Mouse (Mus musculus): ENCODE measurements around the gene Fcer1a. TPM values are rescaled to one million over a fixed set of nuclear protein-coding genes. Genes with fewer than 3 reads are reported as not detected.

Fcer1a gene
- total and polyA plus RNA-seq, 3 experiments = 0.42 to 2.0 TPM; not detected in 1

DNA sequence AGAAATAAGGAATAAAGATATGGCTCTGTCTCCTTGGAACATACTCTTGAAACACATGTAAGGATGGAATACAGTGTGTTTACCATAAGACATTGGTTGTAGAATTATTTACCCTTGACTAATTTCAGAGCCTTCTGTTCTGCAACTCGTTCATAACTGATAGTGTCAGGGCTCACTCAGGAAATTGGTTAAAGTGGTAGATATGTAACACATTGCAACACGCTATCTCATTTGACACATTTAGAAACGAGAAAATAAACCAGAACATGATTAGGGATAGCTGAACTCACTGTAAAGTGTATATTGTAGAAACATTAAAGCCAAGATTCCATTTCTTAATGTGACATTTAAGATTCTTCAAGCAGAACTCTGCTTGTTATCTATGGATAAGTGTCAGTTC is 35.0 kb downstream of the Fcer1a start (continued):
- no peak for TF ChIP-seq NRF1 (IDR thresholded peaks at IDR 0.05; ENCODE audit: insufficient read depth, low read depth, low read length, poor library complexity, severe bottlenecking)
- peak; percentile 28; the same call in 1 of the 2 replicates for TF ChIP-seq CHD2 (IDR thresholded peaks at IDR 0.05; ENCODE audit: low read length)
- no peak for TF ChIP-seq POLR2A (IDR thresholded peaks at IDR 0.05; ENCODE audit: control insufficient read depth in 1 of 2, insufficient read depth in 1 of 2, low read depth in 1 of 2, low read length in 2 of 2, poor library complexity in 1 of 2)

DNA sequence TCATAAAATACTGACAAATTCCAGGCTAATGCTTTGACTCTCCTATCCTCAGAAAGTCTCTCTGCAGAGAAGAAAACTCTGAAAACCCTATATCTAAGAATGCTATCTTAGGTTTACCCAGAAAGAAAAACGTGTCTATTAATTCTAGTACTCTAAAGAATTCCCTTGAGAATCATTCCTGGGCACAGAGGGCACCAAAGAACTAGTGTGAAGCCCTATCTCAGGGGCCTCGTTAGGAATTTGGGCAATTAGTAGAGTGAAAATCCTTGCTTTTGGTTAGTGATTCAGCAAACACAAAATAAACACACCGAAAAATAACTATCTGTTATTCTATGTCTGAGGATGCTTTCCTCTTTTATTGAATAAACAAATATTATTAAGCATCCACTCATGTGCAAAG is 36.5 kb downstream of the Fcer1a start, which contains the start of gene Olfr1406:
Gene Olfr1406 (minus strand): TSS at position 101 of the 400 bp plus-strand sequence.
- peaks cover 0 to 16% of the 10 kb centered on the region in 2 experiments; a peak in 2 of 4 replicates for H3K36me3 ChIP-seq (ENCODE audit: control insufficient read depth in 1 of 2, insufficient read depth in 2 of 2, low read length in 2 of 2)
- H3K4me3 ChIP-seq (ENCODE audit: control insufficient read depth in 1 of 2, insufficient read depth in 1 of 2, low read depth in 2 of 2, low read length in 2 of 2) = no peak within 1 kb of the TSS
- H3K27ac ChIP-seq (ENCODE audit: control insufficient read depth, low read depth, low read length) = no peak within 1 kb of the TSS; the same call in 1 of the 2 replicates
- no peaks in the 10 kb centered on the region for H3K9me3 ChIP-seq (replicated peaks; ENCODE audit: insufficient read depth, low read length)
- peaks cover 4 to 20% of the 10 kb centered on the region in 2 experiments for H3K4me1 ChIP-seq (ENCODE audit: control insufficient read depth in 1 of 2, insufficient read depth in 2 of 2, low read length in 2 of 2)
- no peaks in the 10 kb centered on the region for H3K79me2 ChIP-seq (ENCODE audit: control insufficient read depth, insufficient read depth, low read length, poor library complexity)
- H3K9ac ChIP-seq (ENCODE audit: control insufficient read depth, low read depth, low read length, poor library complexity, severe bottlenecking) = no peak within 1 kb of the TSS
- DNase-seq (ENCODE audit: low read depth, low spot score) = no peak
- H3K27me3 ChIP-seq (ENCODE audit: control insufficient read depth in 1 of 2, insufficient read depth in 2 of 2, low read length in 2 of 2) = no peaks in the 10 kb centered on the region
- no peak for TF ChIP-seq ZC3H11A (IDR thresholded peaks at IDR 0.05; ENCODE audit: low read depth, low read length)
- no peak for TF ChIP-seq POLR2A (IDR thresholded peaks at IDR 0.05; ENCODE audit: control insufficient read depth in 1 of 2, insufficient read depth in 1 of 2, low read depth in 1 of 2, low read length in 2 of 2, poor library complexity in 1 of 2)
- no peak for TF ChIP-seq UBTF (IDR thresholded peaks at IDR 0.05; ENCODE audit: borderline replicate concordance, insufficient read depth, low read depth, low read length)
- no peak for TF ChIP-seq POLR2AphosphoS5 (IDR thresholded peaks at IDR 0.05; ENCODE audit: borderline replicate concordance, low read depth, low read length)
- no peak for TF ChIP-seq CTCF (IDR thresholded peaks at IDR 0.05 in 2 of 3, conservative IDR thresholded peaks at IDR 0.05 in 1 of 3; ENCODE audit: control insufficient read depth in 1 of 3, insufficient read depth in 1 of 3, low read depth in 2 of 3, low read length in 3 of 3, poor library complexity in 1 of 3, severe bottlenecking in 1 of 3)
- TF ChIP-seq MAX (IDR thresholded peaks at IDR 0.05; ENCODE audit: low read length) = no peak
- no peak for TF ChIP-seq ETS1 (IDR thresholded peaks at IDR 0.05; ENCODE audit: low read depth, low read length)

DNA sequence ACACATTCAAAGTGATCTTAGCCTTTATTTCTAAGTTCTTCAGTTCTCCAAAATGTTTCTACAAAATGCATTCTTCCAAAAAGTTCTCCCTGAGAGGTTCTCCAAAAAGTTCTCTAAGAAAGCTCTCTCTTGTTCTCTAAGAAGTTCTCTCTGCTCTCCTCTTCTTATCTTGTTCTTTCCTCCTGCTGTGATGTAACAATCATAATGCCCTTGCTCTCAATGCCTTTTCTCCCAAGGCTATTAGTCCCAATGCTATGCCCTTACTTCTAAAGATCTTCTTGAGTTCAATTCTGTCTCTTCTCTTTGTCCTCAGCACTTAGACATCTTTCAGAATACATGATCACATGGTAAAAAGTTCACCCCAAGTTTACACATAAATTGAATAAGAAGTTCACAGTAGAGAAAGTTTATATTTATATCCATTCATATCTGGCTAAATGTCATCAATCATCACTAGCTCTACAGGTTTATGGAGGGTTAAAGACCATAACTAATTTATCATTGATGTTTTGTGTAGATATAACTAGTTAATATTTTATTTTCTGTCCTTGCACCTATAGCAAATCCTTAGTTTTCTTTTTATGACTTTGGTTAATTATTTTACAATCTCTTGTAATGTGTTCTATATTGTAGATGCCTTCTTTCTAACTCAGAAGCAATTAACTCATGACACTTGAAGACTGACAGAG is 52.7 kb downstream of the Fcer1a start:
- Histone ChIP-seq H3K27ac (ENCODE audit: control insufficient read depth, low read depth, low read length) (no peak overlapping the region), H3K4me3 (ENCODE audit: control insufficient read depth in 1 of 2, insufficient read depth in 1 of 2, low read depth in 2 of 2, low read length in 2 of 2) (no peak overlapping the region), H3K9me3 (replicated peaks; ENCODE audit: insufficient read depth, low read length) (no peaks in the 10 kb centered on the region), H3K27me3 (ENCODE audit: control insufficient read depth in 1 of 2, insufficient read depth in 2 of 2, low read length in 2 of 2) (no peaks in the 10 kb centered on the region), H3K9ac (ENCODE audit: control insufficient read depth, low read depth, low read length, poor library complexity, severe bottlenecking) (no peak overlapping the region), H3K79me2 (ENCODE audit: control insufficient read depth, insufficient read depth, low read length, poor library complexity) (no peaks in the 10 kb centered on the region), H3K36me3 (ENCODE audit: control insufficient read depth in 1 of 2, insufficient read depth in 2 of 2, low read length in 2 of 2) (no peaks in the 10 kb centered on the region), H3K4me1 (ENCODE audit: control insufficient read depth in 1 of 2, insufficient read depth in 2 of 2, low read length in 2 of 2) (no peaks in the 10 kb centered on the region)
- TF ChIP-seq MAX (IDR thresholded peaks at IDR 0.05; ENCODE audit: low read length) = no peak
- no peak for TF ChIP-seq POLR2A (IDR thresholded peaks at IDR 0.05; ENCODE audit: control insufficient read depth in 1 of 2, insufficient read depth in 1 of 2, low read depth in 1 of 2, low read length in 2 of 2, poor library complexity in 1 of 2)
- TF ChIP-seq GATA1 (IDR thresholded peaks at IDR 0.05; ENCODE audit: low read depth, low read length) = no peak
- no peak for TF ChIP-seq SIN3A (IDR thresholded peaks at IDR 0.05; ENCODE audit: low read length)
- TF ChIP-seq MAFK (IDR thresholded peaks at IDR 0.05; ENCODE audit: borderline replicate concordance, low read depth, low read length) = no peak
- no peak for TF ChIP-seq TBP (IDR thresholded peaks at IDR 0.05; ENCODE audit: low read depth, low read length)
- no peak for TF ChIP-seq UBTF (IDR thresholded peaks at IDR 0.05; ENCODE audit: borderline replicate concordance, insufficient read depth, low read depth, low read length)
- DNase-seq (ENCODE audit: low read depth, low spot score) = no peak

Other genes starting within 250 kb of the Fcer1a start
- not detected in 2 replicates for gene Olfr1408, start 89.8 kb downstream of the Fcer1a start, total RNA-seq (2012; rRNA removed)
- not detected for gene Olfr1408, start 89.8 kb downstream of the Fcer1a start, polyA plus RNA-seq (2012; ENCODE audit: insufficient read depth in 1 of 2, insufficient read length in 2 of 2, low read depth in 1 of 2, low replicate concordance in 2 of 2, missing spikeins in 1 of 2)
- gene Olfr1406, start 36.6 kb downstream of the Fcer1a start, total RNA-seq (2012; rRNA removed) = not detected in 2 replicates
- gene Olfr1406, start 36.6 kb downstream of the Fcer1a start, polyA plus RNA-seq (2012; ENCODE audit: insufficient read depth in 1 of 2, insufficient read length in 2 of 2, low read depth in 1 of 2, low replicate concordance in 2 of 2, missing spikeins in 1 of 2) = not detected
- not detected in 2 replicates for gene Olfr218, start 29.4 kb downstream of the Fcer1a start, total RNA-seq (2012; rRNA removed)
- gene Olfr218, start 29.4 kb downstream of the Fcer1a start, polyA plus RNA-seq (2012; ENCODE audit: insufficient read depth in 1 of 2, insufficient read length in 2 of 2, low read depth in 1 of 2, low replicate concordance in 2 of 2, missing spikeins in 1 of 2) = not detected
- not detected in 2 replicates for gene Olfr1404, start 14.8 kb downstream of the Fcer1a start, total RNA-seq (2012; rRNA removed)
- gene Olfr1404, start 14.8 kb downstream of the Fcer1a start, polyA plus RNA-seq (2012; ENCODE audit: insufficient read depth in 1 of 2, insufficient read length in 2 of 2, low read depth in 1 of 2, low replicate concordance in 2 of 2, missing spikeins in 1 of 2) = not detected
- not detected in 2 replicates for gene Olfr418, start 38.8 kb upstream of the Fcer1a start, total RNA-seq (2012; rRNA removed)
- gene Olfr418, start 38.8 kb upstream of the Fcer1a start, polyA plus RNA-seq (2012; ENCODE audit: insufficient read depth in 1 of 2, insufficient read length in 2 of 2, low read depth in 1 of 2, low replicate concordance in 2 of 2, missing spikeins in 1 of 2) = not detected
- gene Mptx2, start 50.6 kb upstream of the Fcer1a start, total RNA-seq (2012; rRNA removed) = not detected in 2 replicates
- not detected for gene Mptx2, start 50.6 kb upstream of the Fcer1a start, polyA plus RNA-seq (2012; ENCODE audit: insufficient read depth in 1 of 2, insufficient read length in 2 of 2, low read depth in 1 of 2, low replicate concordance in 2 of 2, missing spikeins in 1 of 2)
- 0.19 and 0.20 TPM in 2 replicates for gene Ackr1, start 106.5 kb upstream of the Fcer1a start, total RNA-seq (2012; rRNA removed)
- under 1 TPM in 1 of 2 experiments, not detected in 1; 0.42 TPM for gene Ackr1, start 106.5 kb upstream of the Fcer1a start, polyA plus RNA-seq (2012; ENCODE audit: insufficient read depth in 1 of 2, insufficient read length in 2 of 2, low read depth in 1 of 2, low replicate concordance in 2 of 2, missing spikeins in 1 of 2)
- 2.3 TPM in 2 replicates for gene Aim2, start 123.7 kb upstream of the Fcer1a start, total RNA-seq (2012; rRNA removed)
- gene Aim2, start 123.7 kb upstream of the Fcer1a start, polyA plus RNA-seq (2012; ENCODE audit: insufficient read depth in 1 of 2, insufficient read length in 2 of 2, low read depth in 1 of 2, low replicate concordance in 2 of 2, missing spikeins in 1 of 2) = 1 to 10 TPM in 1 of 2 experiments, not detected in 1; 9.1 TPM
- gene Cadm3, start 140.5 kb upstream of the Fcer1a start, total RNA-seq (2012; rRNA removed) = 0.19 and 0.20 TPM in 2 replicates
- under 1 TPM in 1 of 2 experiments, not detected in 1; 0.03 TPM for gene Cadm3, start 140.5 kb upstream of the Fcer1a start, polyA plus RNA-seq (2012; ENCODE audit: insufficient read depth in 1 of 2, insufficient read length in 2 of 2, low read depth in 1 of 2, low replicate concordance in 2 of 2, missing spikeins in 1 of 2)

Data from MEL (cell line).